Mouse (Mus musculus): ENCODE measurements at regions not wholly inside any gene's neighbourhood (a gene's known extent, or its start where the extent isn't known, plus 50 kb on each side); places are given as distances from the start of the nearest gene placed in this dataset.

DNA sequence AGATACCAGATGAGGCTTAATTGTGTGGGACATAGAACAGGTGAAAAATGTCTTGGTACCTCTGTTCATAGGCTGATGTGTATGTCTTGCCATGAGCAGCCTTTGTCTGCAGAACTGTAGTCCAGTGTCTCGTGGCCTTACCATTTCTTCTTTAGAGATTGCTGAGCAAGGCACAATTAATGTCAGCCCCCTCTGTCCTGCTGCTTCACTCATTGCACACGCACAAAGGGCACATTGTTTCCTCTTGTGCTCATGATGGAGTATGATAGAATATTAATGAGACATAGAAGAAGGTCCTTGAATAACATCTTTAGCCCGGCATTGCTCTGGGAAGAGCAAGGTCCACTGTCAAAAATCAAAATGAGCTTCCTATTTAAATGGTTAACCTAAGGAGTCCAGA is 101.8 kb downstream of the 4930474N05Rik start:
- TF ChIP-seq EP300 (IDR thresholded peaks at IDR 0.05; ENCODE audit: insufficient read depth, low read depth, low read length) (no peak), CTCF (IDR thresholded peaks at IDR 0.05; ENCODE audit: low read depth, low read length) (no peak)

Data from ES-Bruce4 (cell line).